Mouse (Mus musculus) cerebellum, adult 8-10 months (tissue): ENCODE measurements around the gene Dph2.

ENCODE experiments used
- DNase-seq: peaks from one replicate; pipeline ENCODE4 v3.0.0; 2022

Dph2 gene

DNA sequence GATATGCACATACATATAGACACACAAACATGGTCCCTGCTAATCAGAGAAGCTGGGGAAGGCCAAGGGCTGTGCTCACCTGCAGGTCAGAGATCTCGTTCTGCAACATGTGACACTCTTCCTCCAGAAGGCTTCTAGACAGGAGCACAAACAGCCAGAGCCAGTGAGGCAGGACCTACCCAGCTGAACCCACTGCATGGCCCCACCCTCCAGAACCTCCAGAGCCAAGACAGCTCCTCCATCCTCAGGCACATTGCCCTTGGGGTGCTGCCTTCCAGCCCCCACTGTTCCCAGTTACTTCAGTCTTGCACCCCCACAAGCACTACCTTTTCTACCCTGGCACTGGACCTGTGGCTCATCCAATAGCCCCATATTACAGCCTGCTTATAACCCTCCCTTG, 21.4 kb downstream of the Dph2 start:
- no peak for DNase-seq

DNA sequence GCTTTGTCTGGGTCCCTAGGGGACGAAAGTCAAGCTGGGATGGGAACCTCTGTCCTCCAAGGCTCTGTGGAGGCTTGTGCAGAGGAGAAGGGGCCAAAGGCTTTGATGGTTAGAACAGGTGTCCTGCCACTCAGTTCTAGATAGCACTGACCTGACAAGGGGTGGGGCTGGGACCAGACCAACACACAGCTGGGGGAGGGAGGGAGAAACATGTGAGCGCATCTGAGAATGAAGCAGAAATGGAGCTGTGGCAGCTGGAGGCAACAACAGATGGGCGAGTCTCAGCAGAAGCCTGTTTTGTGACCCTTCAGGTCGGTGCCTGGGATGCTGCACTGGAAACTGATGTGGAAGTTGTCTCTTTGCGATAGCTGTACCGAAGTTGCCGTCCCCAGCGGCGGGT, 22.5 kb downstream of the Dph2 start:
- no peak for DNase-seq

DNA sequence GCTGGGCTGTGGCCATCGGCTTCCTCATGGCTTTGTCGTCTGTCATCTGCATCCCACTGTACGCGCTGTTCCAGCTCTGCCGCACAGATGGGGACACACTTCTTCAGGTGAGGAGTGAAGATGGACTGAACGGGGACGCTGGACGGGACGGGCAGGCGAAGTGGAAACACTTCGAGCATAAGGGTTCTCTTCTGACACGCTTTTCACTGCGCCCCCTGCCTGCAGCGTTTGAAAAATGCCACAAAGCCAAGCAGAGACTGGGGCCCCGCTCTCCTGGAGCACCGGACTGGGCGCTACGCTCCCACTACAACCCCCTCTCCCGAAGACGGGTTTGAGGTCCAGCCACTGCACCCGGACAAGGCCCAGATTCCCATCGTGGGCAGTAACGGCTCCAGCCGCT, 24.0 kb downstream of the Dph2 start:
- no peak for DNase-seq

DNA sequence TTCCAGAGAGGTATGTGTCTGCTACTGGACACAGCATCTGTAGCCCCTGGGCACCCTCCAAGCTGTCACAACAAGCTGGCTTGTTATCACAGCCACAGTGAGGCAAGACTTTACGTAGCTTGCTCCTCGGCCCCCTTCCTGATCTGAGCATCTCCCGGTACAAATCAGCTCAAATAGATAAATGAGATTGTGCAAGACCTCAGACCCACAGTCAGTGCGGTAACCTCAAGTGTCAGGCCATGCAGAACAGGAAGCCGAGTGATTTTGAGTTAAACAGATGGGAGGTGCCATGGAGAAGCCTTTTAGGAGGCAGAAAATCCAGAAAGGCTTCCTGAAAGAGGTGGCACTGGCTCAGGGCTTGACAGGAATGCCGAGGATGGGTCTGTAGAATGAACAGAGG, 24.8 kb downstream of the Dph2 start:
- DNase-seq: no peak

DNA sequence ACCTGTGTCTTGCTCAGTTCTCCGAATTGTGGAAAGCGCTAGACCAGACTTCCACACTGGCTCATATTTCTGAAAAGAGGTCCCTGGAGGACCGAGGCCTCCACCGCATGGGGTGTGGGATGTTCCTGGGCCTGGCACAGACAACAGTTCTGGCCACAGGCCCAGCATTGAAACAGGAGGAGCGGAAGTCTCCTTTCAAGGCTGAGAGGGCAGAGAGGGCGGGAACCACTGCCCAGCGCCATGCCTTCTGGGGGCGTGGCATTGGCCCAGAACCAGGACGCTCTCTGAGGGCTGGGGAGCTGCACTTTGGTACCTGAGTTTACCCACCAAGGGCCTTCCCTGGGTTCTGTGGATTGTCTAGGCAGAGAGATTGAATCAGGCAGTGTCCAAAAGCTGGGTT, 25.7 kb downstream of the Dph2 start:
- no peak for DNase-seq

DNA sequence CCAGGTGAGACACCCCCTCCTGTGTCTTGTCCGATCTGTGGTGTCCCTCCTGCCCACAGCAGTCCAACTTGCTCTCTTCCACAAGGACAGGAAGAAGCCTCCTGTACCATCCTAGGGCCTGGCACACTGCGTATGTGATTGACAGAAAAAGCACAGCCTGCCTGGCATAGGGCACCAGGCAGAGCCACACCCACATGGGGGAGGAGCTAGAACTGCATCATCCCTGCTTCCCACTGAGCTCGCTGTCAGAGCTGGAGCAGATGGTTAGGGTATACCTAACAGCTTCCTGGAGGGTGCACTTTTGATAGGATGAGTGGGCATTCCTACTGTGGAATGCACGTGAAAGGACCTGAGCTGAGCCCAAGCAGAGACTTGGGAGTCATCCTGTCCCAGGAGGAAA, 29.0 kb downstream of the Dph2 start:
- DNase-seq: no peak

DNA sequence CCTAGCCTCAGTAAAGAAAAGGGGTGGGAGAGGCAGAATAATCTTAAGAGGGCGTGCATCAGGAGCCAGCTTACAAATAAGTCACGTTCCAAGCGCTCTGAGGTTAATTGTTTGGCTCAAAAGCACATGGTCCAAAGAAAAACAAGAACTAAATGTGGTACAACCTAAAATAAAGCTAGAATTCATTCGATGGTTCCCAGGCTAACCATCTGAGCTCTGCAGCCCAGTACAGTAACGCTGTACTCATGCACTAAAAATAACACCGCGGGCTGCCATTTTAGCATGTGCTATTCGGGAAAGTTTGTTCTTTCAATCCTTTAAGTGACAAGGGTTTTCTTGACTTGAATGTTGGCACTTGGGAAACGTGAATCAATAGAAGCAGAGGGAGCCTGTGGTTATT, 31.3 kb downstream of the Dph2 start:
- DNase-seq: no peak

DNA sequence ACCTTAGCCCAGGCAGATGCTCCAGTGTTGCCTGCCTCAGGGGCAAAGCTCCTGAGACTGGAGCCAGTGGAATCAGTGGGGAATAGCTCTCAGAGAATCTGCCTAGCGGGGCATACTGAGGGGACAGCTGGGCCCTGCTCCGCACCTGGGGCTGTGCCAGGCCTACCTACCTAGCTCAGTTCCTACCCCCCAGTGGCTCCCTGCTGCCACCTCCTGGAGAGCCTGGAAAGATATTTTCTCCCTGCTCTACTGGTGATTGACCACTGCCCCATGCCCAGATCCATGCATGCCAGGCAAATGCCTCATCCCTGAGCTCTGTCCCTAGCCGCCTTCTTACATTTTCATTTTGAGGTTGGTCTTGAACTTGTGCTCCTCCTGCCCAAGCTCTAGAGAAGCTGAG, 33.0 kb downstream of the Dph2 start:
- peak; percentile 49 for DNase-seq

DNA sequence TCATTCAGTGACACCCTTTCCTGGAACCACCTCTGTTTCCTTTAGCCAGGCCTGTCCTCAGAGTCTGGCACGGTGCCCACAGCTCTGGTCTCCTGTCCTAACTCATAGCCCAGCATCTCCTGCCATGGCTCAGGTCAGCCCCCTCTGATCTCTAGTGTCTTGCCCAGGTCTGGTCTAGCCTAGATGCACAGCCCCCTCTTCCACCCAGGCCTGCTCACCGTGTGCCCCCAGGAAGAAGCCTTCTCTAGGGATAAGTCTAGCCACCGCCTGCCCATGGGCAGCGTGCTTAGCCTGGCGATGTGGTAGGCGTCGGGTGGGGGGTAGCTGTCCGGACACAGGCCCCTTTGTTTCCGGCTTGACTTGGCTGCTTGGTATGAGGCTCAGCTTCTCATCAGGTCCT, 36.7 kb downstream of the Dph2 start:
- DNase-seq: no peak

DNA sequence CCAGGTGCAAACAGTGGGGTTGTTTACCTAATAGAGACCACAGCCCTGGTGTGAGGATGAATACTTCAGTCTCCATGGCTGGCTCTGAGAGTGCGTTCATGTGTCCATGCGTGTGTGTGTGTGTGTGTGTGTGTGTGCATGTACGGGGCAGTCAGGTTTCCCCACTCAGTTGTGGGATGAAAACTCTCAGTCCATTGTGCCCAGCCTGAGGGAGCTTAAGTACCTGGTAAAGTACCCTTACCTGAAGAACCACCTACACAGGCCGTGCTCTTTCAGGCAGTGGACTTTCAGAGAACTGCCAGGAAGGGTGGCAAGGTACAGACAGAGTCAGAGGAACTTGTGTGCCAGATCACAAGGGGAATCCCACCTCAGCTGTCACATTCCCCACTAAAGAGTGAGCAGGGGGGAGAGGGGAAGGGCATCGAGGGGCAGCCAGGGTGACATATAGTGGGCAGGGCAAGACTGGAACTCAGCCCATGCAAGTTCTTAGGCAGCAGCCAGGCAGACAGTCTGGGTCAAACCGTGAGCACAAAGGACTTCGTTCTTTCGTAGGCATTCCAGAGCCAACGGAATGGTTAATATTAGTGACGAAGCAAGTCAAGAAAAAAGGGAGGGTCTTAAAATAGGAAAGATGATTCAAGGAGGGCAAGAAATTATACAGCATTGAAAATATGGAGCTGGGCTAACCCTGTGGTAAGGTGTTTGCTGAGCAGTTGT, 39.5 kb downstream of the Dph2 start:
- DNase-seq: no peak

DNA sequence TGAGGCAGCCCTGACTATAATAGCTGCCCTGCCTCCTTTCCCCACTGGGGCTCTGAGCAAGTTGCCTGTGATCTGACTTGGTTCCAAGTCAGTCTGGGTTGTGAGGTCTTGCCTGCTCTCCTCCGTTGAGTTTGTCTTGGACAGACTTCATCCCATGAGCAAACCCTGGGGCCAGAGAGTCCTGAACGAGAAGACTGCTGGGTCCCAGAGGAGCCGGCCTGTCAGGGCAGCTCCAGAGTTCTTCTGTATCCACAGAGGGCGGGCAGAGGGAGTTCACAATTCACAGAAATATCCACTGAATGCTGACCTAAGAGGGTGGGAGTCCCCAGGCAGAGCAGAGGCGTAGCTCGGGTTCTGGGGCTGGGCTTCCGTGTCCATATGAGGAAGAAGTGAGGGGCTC, 41.0 kb downstream of the Dph2 start:
- no peak for DNase-seq

DNA sequence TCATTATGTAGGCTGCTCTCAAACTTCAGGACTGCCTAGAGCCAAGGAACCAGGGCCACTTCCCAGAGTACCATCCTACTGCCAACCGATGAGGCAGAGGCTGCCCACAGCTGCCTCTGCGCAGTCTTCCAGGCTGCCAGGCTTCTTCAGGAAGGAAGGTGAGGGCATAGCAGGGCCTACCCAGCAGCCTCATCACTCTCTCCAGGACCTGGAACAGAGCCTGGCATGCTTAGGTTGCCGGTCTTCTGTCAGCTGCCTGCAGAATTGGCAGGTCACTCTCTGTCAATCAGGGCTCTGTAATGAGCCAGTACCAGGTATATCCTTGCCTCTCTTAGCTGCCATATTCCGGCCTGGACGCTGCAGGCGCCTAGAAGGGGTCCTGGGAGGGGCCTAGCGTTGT, 41.7 kb downstream of the Dph2 start:
- no peak for DNase-seq

DNA sequence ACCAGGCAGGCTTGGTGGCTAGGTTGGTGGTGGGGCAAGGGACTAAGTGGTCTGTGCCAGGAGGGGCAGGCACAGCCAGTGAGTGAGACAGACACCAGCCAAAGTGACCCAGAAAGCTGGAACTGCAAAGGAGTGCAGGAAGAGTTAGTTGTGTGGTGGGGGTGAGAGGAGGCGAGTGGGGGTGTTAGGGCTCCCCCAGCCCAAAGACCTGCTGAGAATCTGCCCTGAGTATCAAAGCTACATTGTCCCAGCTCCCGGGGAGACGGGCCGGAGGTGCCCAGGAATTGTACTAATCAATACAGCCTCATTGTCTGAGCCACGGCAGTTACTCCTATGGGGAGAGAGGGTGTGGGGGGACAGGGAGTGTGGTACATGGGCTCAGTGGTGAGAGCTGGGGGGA, 42.3 kb downstream of the Dph2 start:
- no peak for DNase-seq

DNA sequence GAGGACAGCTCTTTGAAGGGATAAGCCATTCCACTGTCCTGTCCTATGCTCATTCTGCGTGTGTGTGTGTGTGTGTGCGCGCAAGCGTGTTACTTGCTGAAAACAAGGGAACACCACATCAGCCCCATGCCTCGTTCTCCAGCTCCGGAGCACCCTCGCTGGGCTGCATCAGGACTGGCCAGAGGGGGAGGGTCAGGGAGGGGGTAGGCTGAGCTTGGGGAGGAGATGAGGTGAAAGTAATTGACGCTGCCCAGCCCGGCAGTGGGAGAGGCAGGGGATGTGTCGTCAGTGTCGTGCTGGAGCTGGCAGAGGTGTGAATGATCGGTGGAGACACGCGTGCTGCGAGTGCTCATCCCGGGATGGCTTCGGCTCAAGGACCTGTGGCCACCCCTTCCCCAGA, 42.8 kb downstream of the Dph2 start:
- no peak for DNase-seq

DNA sequence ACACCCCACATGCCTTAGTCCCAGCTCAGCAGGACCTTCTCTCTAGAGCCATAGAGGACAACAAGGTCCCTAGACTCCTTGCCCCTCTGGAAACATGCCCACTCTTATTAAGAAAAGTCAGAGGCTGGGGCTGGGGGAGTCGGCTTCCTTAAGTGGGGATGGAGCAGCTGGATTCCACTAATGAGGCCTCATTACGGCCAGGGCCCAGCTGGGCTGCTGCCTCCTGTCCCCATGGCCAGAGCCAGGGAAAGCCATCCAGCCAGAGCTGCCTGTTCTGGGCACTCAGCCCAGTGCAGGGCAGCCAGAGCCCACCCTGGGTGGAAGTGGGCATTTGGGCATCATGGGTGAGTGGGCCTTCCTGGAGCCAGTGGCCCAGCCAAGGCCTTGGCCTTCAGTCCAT, 44.8 kb downstream of the Dph2 start:
- DNase-seq: no peak

DNA sequence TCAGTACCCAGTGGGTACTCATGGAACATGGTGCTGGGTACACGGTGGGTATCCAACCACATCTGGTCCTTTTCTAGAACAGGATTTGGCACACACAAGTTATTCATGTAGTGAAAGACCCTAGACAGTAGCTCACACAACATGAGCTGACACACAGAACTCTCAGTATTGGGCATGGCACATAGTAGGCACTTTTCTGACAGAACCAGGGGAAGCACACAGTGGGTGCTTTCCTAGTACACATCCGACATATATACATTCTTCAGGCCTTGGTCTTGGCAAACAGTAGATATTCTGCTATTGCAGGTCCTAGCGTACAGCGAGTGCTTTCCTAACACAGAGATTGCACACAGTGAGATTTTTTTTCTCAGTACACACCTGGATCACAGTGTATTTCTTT, 45.6 kb downstream of the Dph2 start:
- no peak for DNase-seq

DNA sequence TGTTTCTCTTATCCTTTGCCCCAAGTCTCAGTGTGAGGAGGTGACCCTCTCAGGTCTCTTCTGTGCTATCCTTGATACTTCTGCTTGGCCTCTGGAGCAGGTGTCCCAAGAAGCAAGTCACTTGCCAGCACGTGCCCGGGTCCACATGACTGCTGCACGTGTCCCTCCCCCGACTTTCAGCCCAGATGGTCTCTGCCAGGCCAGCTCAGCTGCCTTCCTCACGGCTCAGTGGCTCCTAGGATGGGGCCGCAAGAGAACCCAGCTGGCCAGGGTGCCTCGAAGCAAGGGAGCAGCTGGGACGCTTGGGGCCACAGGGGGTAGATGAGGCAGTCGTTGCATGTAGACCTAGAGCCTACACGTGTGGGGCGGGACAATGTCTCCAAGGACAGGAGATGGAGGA, 46.5 kb downstream of the Dph2 start:
- DNase-seq: no peak

DNA sequence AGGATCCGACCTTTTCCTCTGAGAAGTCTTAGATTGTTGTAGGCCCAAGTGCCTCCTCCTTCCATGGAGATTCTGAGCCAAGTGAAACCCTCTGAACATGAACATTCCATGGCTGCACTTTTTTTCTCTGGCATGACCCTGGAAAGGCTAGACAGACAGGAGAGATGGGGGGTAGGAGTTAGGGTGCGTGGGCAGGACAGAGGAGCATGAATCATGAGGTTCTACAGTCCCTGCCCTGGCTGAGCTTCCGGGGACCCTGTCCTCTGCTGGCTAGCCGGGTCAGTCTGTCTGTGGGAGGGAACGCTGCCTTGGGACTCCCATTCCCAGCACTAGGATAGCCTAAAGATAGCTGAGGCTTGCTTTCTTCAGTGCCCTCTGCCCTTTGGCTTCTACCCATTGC, 47.4 kb downstream of the Dph2 start:
- DNase-seq: no peak

DNA sequence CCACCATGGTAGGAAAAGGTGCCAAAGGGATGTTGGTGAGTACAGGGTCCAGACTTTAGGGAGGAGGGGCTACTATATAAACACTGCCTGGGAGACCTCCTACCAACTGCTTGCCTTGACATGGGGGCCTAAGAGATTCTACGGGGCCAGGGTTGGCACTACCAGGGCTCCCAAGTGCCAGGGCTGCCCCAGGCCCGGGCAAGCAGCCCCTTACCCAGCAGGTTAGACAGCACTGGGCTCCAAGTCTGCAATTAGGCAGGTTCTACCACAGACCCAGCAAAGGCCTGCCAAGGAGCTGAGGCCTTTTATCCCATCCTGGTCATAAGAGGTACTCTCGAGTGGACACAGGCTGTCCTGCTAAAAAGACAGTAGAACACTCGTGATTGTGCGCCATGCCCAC, 48.7 kb downstream of the Dph2 start:
- no peak for DNase-seq

DNA sequence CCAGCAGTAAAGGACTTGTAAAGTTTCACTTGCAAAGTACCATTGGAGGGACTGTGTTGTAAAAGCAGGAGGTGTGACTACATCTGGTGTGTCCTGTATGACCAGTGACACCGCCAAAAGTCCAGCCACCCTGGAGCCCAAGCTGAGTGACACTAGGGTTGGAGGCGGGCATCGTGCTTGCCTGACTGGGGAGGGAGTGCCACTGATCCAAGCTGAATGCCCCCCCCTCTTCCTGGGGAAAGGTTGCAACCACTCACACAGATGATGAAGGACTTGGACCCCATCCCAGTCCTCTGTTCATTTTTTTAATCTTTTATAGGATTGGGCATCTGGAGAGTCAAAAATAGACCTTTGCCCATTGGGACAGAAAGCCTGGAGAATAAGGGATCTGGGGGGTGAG, 50.3 kb downstream of the Dph2 start:
- no peak for DNase-seq

DNA sequence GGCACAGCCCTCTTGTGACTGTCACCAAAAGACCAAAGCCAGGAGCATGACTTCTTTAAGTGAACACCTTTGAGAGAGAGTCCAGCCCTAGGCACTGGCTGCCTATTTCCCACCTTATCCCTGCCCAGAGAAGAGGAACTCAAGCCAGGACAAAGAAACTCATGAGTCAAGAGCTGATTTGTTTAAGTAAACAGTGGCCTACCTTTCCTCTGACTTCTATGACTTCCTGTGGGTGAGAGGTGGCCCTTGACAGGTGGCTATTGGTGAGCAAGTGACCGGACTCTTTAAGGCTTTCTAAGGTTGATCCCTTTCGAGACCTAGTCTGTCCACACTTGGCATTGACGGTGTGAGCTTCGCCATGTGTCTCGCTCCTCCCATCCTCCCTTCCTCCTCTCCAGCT, 51.0 kb downstream of the Dph2 start:
- DNase-seq: no peak

DNA sequence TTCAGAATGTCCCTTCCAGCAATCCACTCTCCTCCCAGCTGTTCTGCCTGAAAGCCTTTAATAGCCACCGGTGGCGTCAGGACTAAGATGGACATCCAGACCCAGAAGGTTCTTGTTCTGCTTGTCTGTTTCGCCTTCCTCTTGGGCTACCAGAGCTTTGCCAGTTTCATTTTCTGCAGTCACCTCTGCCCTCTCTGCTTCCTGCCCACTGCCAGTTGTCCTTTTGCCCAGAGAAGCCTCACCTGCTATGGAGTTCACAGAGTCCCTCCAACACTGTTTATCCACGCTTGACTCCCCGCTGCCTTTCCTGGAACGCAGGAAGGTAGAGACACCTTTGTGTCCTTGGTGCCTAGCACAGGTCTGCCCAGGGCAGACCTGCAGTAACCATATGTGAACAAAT, 52.5 kb downstream of the Dph2 start:
- DNase-seq: no peak
